Mouse (Mus musculus) embryonic fibroblast, embryonic 13.5 days (primary cell): ENCODE results near the gene Gadd45a.

Experiments used
- CTCF ChIP-seq: IDR thresholded peaks from 2 replicates; pipeline ENCODE4 v1.5.1; 2011; ENCODE audit warnings: mild to moderate bottlenecking, control low read depth, low read length, moderate library complexity, borderline replicate concordance; ENCODE audit not compliant: insufficient read depth
- POLR2A ChIP-seq: IDR thresholded peaks from 2 replicates; pipeline ENCODE4 v1.6.1; 2011; ENCODE audit warnings: low read depth, mild to moderate bottlenecking, control low read depth, low read length, moderate library complexity

GRCm38 (mm10) chr6:66994981-66995380, 42.3 kb downstream of the Gadd45a start:
- no peak for TF ChIP-seq CTCF
- no peak for TF ChIP-seq POLR2A
